Mouse (Mus musculus) liver, adult 2 months (tissue): ENCODE results near the gene Fibp.

ENCODE experiments used
- CTCF ChIP-seq: fragments of 200-500 bp; IDR thresholded peaks from 2 replicates; pipeline ENCODE4 v1.5.1; 2011; ENCODE audit warnings: low read depth, low read length, control low read depth
- POLR2A ChIP-seq: fragments of 200-500 bp; IDR thresholded peaks from 2 replicates; pipeline ENCODE4 v1.6.1; 2011; ENCODE audit warnings: low read length, control low read depth; ENCODE audit not compliant: insufficient read depth; ENCODE audit errors: extremely low read depth

DNA sequence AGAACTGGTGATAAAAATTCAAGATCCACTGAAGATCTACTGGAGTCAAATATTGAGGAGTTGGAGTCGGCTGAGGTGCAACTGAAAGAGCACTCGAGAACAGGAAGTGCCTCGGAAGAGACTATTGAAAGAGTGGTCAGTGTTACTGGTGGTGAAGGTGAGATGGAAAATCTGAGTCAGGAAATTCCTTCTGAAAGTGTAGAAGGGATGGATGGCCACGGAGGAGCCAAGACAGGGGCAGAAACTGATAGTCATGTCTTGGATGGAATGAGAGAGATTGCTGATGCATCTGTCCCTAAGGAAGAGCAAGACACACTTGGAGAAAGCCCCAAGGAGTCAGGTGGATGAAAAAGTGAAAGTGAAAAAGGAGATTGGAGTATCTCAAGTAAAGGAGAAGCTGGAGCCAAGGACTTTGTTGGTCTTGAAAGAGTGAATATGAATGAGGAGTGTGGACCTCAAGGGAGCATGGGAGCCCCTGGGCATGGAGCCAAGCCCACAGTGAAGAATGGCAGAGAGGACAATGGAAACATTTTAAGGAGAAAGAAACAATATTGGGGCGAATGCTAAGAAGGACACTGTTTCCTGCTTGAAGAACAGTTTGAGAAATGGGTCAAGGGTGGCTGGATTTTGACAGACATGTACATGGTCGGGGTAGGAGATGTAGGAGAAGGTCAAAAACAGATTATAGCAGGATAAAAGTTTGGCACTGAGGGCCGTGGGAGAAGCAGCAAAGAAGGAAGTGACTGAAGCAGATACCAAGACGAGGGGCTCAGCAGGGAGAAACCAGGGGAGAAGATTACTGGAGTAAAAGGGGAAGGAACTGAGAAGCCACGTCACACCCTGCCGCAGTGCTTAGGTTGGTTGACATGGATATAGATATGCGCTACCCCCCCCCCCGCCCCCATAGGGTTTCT lies 51.9 kb downstream of the Fibp start:
- no peak for TF ChIP-seq CTCF
- TF ChIP-seq POLR2A, result no peak
